Mouse (Mus musculus) forebrain, embryonic 10.5 days (tissue): ENCODE data around the gene Gmcl1. TPM values are rescaled to one million over a fixed set of nuclear protein-coding genes. Genes with fewer than 3 reads are reported as not detected.
A peak's percentile ranks its signal among the peaks of the same experiment; 100 is the strongest.

Experiments used
- DNase-seq: peaks from one replicate; pipeline ENCODE4 v3.0.0-alpha.2; 2017; ENCODE audit warnings: low spot score; ENCODE audit errors: extremely low spot score
- H3K27ac ChIP-seq: fragments of 300-500 bp; sonication (generic); 2 replicates; pipeline ENCODE4 v1.5.1; 2016; ENCODE audit warnings: mild to moderate bottlenecking
- H3K27me3 ChIP-seq: fragments of 300-500 bp; sonication (generic); 2 replicates; pipeline ENCODE4 v1.6.1; 2016; ENCODE audit warnings: mild to moderate bottlenecking; ENCODE audit not compliant: poor library complexity, severe bottlenecking
- H3K36me3 ChIP-seq: fragments of 300-500 bp; sonication (generic); replicated peaks from 2 replicates; pipeline ENCODE4 v1.6.1; 2016; ENCODE audit warnings: mild to moderate bottlenecking, moderate library complexity
- H3K4me1 ChIP-seq: fragments of 300-500 bp; sonication (generic); 2 replicates; pipeline ENCODE4 v1.6.1; 2016
- H3K4me3 ChIP-seq: fragments of 300-500 bp; sonication (generic); 2 replicates; pipeline ENCODE4 v1.5.1; 2016; ENCODE audit warnings: mild to moderate bottlenecking, moderate library complexity
- H3K9me3 ChIP-seq: fragments of 300-500 bp; sonication (generic); 2 replicates; pipeline ENCODE4 v1.6.1; 2016; ENCODE audit warnings: mild to moderate bottlenecking, moderate library complexity
- WGBS: fragments of 180-500 bp; shearing (Covaris S2); methylation state at CpG from one replicate; pipeline ENCODE4 v1.1.7; 2016; 5-methylcytosine and 5-hydroxymethylcytosine counted together
- polyA plus RNA-seq: library from polyadenylated mRNA; unstranded; fragments of >200 nt; fragmentation: Nextera tagmentation; extraction: Ambion mirVana; gene quantifications from 2 replicates; pipeline ENCODE4 v1.2.1, GENCODE M21; 2016

Gmcl1 gene
- 28.1 and 29.5 TPM in 2 replicates for polyA plus RNA-seq

- Histone ChIP-seq H3K9me3 (no peaks in the 10 kb centered on the region), H3K27ac (peak within 1 kb of the TSS; percentile 92), H3K4me1 (peaks cover 30% of the 10 kb centered on the region), H3K27me3 (no peaks in the 10 kb centered on the region), H3K36me3 (no peaks in the 10 kb centered on the region), H3K4me3 (peak within 1 kb of the TSS; percentile 92)
- DNase-seq: peak; percentile 93
- WGBS: under 1% methylated on average over 56 of the region's 59 CpGs
Measured at GRCm38 (mm10) chr6:86733183-86733876, at the start of gene Gmcl1. Gene Gmcl1, minus strand, starts transcription at chr6:86733383.

GRCm38 (mm10) chr6:86782342-86782741 lies 49.2 kb upstream of the Gmcl1 start:
- Histone ChIP-seq H3K27me3 (no peaks in the 10 kb centered on the region), H3K4me1 (no peaks in the 10 kb centered on the region), H3K27ac (no peak overlapping the region), H3K4me3 (no peak overlapping the region), H3K36me3 (no peaks in the 10 kb centered on the region), H3K9me3 (no peaks in the 10 kb centered on the region)
- 97% methylated on average over 2 of the region's 3 CpGs for WGBS
- DNase-seq: no peak

- Histone ChIP-seq H3K27me3 (no peaks in the 10 kb centered on the region), H3K9me3 (no peaks in the 10 kb centered on the region), H3K36me3 (no peaks in the 10 kb centered on the region), H3K4me3 (no peak overlapping the region), H3K27ac (no peak overlapping the region), H3K4me1 (no peaks in the 10 kb centered on the region)
- 38% methylated on average over 2 of the region's 2 CpGs for WGBS
- DNase-seq: no peak
Measured at GRCm38 (mm10) chr6:86781361-86781957, 48.3 kb upstream of the Gmcl1 start.

GRCm38 (mm10) chr6:86778910-86779594 lies 45.9 kb upstream of the Gmcl1 start:
- DNase-seq: no peak
- Histone ChIP-seq H3K36me3 (no peaks in the 10 kb centered on the region), H3K9me3 (no peaks in the 10 kb centered on the region), H3K4me1 (no peaks in the 10 kb centered on the region), H3K27me3 (no peaks in the 10 kb centered on the region), H3K4me3 (no peak overlapping the region), H3K27ac (no peak overlapping the region)
- 89% methylated on average over 10 of the region's 10 CpGs for WGBS

- 95% methylated on average over 3 of the region's 3 CpGs for WGBS
Measured at GRCm38 (mm10) chr6:86777181-86777580, 44.0 kb upstream of the Gmcl1 start.

GRCm38 (mm10) chr6:86776706-86777071 lies 43.5 kb upstream of the Gmcl1 start:
- Histone ChIP-seq H3K27me3 (no peaks in the 10 kb centered on the region), H3K9me3 (no peaks in the 10 kb centered on the region), H3K4me1 (no peaks in the 10 kb centered on the region), H3K36me3 (no peaks in the 10 kb centered on the region), H3K27ac (no peak overlapping the region), H3K4me3 (no peak overlapping the region)
- DNase-seq: no peak
- WGBS: 73% methylated on average over 4 of the region's 4 CpGs

More at GRCm38 (mm10) chr6:86777181-86777580, 44.0 kb upstream of the Gmcl1 start:
- Histone ChIP-seq H3K27ac (no peak overlapping the region), H3K36me3 (no peaks in the 10 kb centered on the region), H3K4me1 (no peaks in the 10 kb centered on the region), H3K9me3 (no peaks in the 10 kb centered on the region), H3K27me3 (no peaks in the 10 kb centered on the region), H3K4me3 (no peak overlapping the region)
- no peak for DNase-seq

- Histone ChIP-seq H3K4me3 (no peak overlapping the region), H3K27me3 (no peaks in the 10 kb centered on the region), H3K27ac (no peak overlapping the region), H3K4me1 (no peaks in the 10 kb centered on the region), H3K9me3 (no peaks in the 10 kb centered on the region), H3K36me3 (no peaks in the 10 kb centered on the region)
- 92% methylated on average over 8 of the region's 8 CpGs for WGBS
- no peak for DNase-seq
Measured at GRCm38 (mm10) chr6:86776001-86776705, 43.0 kb upstream of the Gmcl1 start.

- no peaks in the 10 kb centered on the region for H3K36me3 ChIP-seq
- H3K27me3 ChIP-seq: no peaks in the 10 kb centered on the region
- WGBS: 88% methylated on average over 6 of the region's 6 CpGs
- no peak overlapping the region for H3K27ac ChIP-seq
- H3K4me1 ChIP-seq: no peaks in the 10 kb centered on the region
- no peak for DNase-seq
- H3K9me3 ChIP-seq: no peaks in the 10 kb centered on the region
- no peak overlapping the region for H3K4me3 ChIP-seq
Measured at GRCm38 (mm10) chr6:86774937-86775336, 41.8 kb upstream of the Gmcl1 start.

- no peaks in the 10 kb centered on the region for H3K9me3 ChIP-seq
- H3K36me3 ChIP-seq: no peaks in the 10 kb centered on the region
- H3K4me1 ChIP-seq: no peaks in the 10 kb centered on the region
- H3K27ac ChIP-seq: no peak overlapping the region
- DNase-seq: no peak
- H3K27me3 ChIP-seq: no peaks in the 10 kb centered on the region
- WGBS: 93% methylated on average over 4 of the region's 4 CpGs
- H3K4me3 ChIP-seq: no peak overlapping the region
Measured at GRCm38 (mm10) chr6:86773830-86774229, 40.6 kb upstream of the Gmcl1 start.

- WGBS: 87% methylated on average over 7 of the region's 7 CpGs
- H3K4me1 ChIP-seq: no peaks in the 10 kb centered on the region
- H3K27ac ChIP-seq: no peak overlapping the region
- H3K36me3 ChIP-seq: no peaks in the 10 kb centered on the region
- H3K27me3 ChIP-seq: no peaks in the 10 kb centered on the region
- no peak for DNase-seq
- no peak overlapping the region for H3K4me3 ChIP-seq
- H3K9me3 ChIP-seq: no peaks in the 10 kb centered on the region
Measured at GRCm38 (mm10) chr6:86772631-86773030, 39.4 kb upstream of the Gmcl1 start.

GRCm38 (mm10) chr6:86768938-86769337 lies 35.8 kb upstream of the Gmcl1 start:
- Histone ChIP-seq H3K4me1 (no peaks in the 10 kb centered on the region), H3K27me3 (no peaks in the 10 kb centered on the region), H3K9me3 (no peaks in the 10 kb centered on the region), H3K27ac (no peak overlapping the region), H3K4me3 (no peak overlapping the region), H3K36me3 (no peaks in the 10 kb centered on the region)
- no peak for DNase-seq
- WGBS: 88% methylated on average over 4 of the region's 4 CpGs

GRCm38 (mm10) chr6:86768186-86768776 lies 35.1 kb upstream of the Gmcl1 start:
- Histone ChIP-seq H3K4me3 (no peak overlapping the region), H3K27me3 (no peaks in the 10 kb centered on the region), H3K36me3 (no peaks in the 10 kb centered on the region), H3K9me3 (no peaks in the 10 kb centered on the region), H3K4me1 (no peaks in the 10 kb centered on the region), H3K27ac (no peak overlapping the region)
- 85% methylated on average over 4 of the region's 4 CpGs for WGBS
- DNase-seq: no peak
